Comparison of ENCODE assay signal across 24 mouse cellular contexts in genomic region chr7:15906602-15907001, GRCm38 (mm10). TPM values are rescaled to one million over a fixed set of nuclear protein-coding genes. Genes with fewer than 3 reads are reported as not detected.
DNase-seq lines count a peak whose midpoint lies in the region.
"Had no signal": no experiment of that assay in that cellular context is flagged by ENCODE, and none has a peak within 500 bp of the region (broad histone marks: within the 10 kb centered on the region; RNA-seq: fewer than 3 reads in every experiment).

No protein-coding gene starts in this region.

- H3K4me1 ChIP-seq in heart, embryonic 10.5 days = no peaks in the 10 kb centered on the region

- DNase-seq in heart, adult 11 months = peak; percentile 63
- no peak for DNase-seq in heart, adult 9 months (ENCODE audit: low spot score in 2 of 2)
- peak; percentile 70 for DNase-seq in heart, embryonic 10.5 days (ENCODE audit: low spot score)
- no peak for DNase-seq in heart, postnatal 10 days
- DNase-seq: adrenal gland, adult 2 months; adrenal gland, adult 8-10 months; adrenal gland, postnatal 10 days; adrenal gland, postnatal 14 days; adrenal gland, postnatal 25 days; adrenal gland, postnatal 36 days; B cell, adult 2 months; cerebellum, adult 11 months; cerebellum, adult 11-12 months; cerebellum, adult 18-20 months had no signal

- WGBS in heart, embryonic 10.5 days = 86% methylated on average over 1 of the region's 1 CpGs

- H3K27ac ChIP-seq in heart, embryonic 10.5 days = no peak overlapping the region

- intact Hi-C loops in heart, postnatal 10 days (cut with DNase I) = no loop called here

- H3K36me3 ChIP-seq in heart, embryonic 10.5 days = no peaks in the 10 kb centered on the region
- H3K36me3 ChIP-seq: G1E had no signal

- no peak overlapping the region for H3K4me3 ChIP-seq in heart, embryonic 10.5 days

- H3K27me3 ChIP-seq in heart, embryonic 10.5 days (ENCODE audit: insufficient read depth, poor library complexity, severe bottlenecking) = no peaks in the 10 kb centered on the region

- H3K9me3 ChIP-seq in heart, embryonic 10.5 days = no peaks in the 10 kb centered on the region
- H3K9me3 ChIP-seq: G1E had no signal

RNA-seq across cellular contexts. Expression of gene Selenow, which starts 15.6 kb away (rescaled TPM):
- polyA plus RNA-seq in heart, embryonic 10.5 days (2016; fragmentation: Nextera tagmentation; extraction: Ambion mirVana) = 750 and 752 TPM in 2 replicates
- total RNA-seq in heart, postnatal 10 days (2021) = 100 to 1,000 TPM; 184 to 195 TPM

RNA-seq across cellular contexts. Expression of gene Crxos, which starts 24.2 kb away (rescaled TPM):
- not detected in 2 replicates for polyA plus RNA-seq in heart, embryonic 10.5 days (2016; fragmentation: Nextera tagmentation; extraction: Ambion mirVana)
- not detected for total RNA-seq in heart, postnatal 10 days (2021)
- total RNA-seq: adrenal gland, adult 2 months; adrenal gland, adult 8-10 months; adrenal gland, postnatal 14 days; adrenal gland, postnatal 25 days; adrenal gland, postnatal 36 days; MEL had no signal
- polyA plus RNA-seq: activated CD4-positive, CD25-positive, alpha-beta regulatory T cell, adult 4 months; C2C12; G1E; Patski had no signal

RNA-seq across cellular contexts. Expression of gene Crx, which starts 26.8 kb away (rescaled TPM):
- not detected in 2 replicates for polyA plus RNA-seq in heart, embryonic 10.5 days (2016; fragmentation: Nextera tagmentation; extraction: Ambion mirVana)
- total RNA-seq in heart, postnatal 10 days (2021) = not detected
- total RNA-seq: adrenal gland, adult 18-20 months; adrenal gland, adult 2 months; adrenal gland, adult 8-10 months; adrenal gland, postnatal 10 days; adrenal gland, postnatal 14 days; adrenal gland, postnatal 25 days; adrenal gland, postnatal 36 days; adrenal gland, postnatal 4 days; CH12.LX; ES-E14; MEL had no signal
- polyA plus RNA-seq: activated CD4-positive, CD25-positive, alpha-beta regulatory T cell, adult 4 months; adrenal gland, adult 2 months; C2C12; CD4-positive, CD25-positive, alpha-beta regulatory T cell, adult 4 months; G1E; Patski had no signal

RNA-seq across cellular contexts. Expression of gene Nop53, which starts 39.3 kb away (rescaled TPM):
- polyA plus RNA-seq in heart, embryonic 10.5 days (2016; fragmentation: Nextera tagmentation; extraction: Ambion mirVana) = 136 and 152 TPM in 2 replicates
- total RNA-seq in heart, postnatal 10 days (2021) = 100 to 1,000 TPM; 152 to 153 TPM

Comparison
In these comparisons a context has a peak if more than half of its experiments do, and no peak if none do; other contexts are left out.
1. DNase-seq: peak in heart, adult 11 months (single experiment) and heart, embryonic 10.5 days (single experiment); none in heart, adult 9 months (0 of 2) and heart, postnatal 10 days (0 of 2).